Mouse (Mus musculus): ENCODE results near the gene Itgax. TPM values are rescaled to one million over a fixed set of nuclear protein-coding genes. Genes with fewer than 3 reads are reported as not detected.

Itgax gene
- total RNA-seq (2021): under 1 TPM; 0.44 to 0.48 TPM

DNA sequence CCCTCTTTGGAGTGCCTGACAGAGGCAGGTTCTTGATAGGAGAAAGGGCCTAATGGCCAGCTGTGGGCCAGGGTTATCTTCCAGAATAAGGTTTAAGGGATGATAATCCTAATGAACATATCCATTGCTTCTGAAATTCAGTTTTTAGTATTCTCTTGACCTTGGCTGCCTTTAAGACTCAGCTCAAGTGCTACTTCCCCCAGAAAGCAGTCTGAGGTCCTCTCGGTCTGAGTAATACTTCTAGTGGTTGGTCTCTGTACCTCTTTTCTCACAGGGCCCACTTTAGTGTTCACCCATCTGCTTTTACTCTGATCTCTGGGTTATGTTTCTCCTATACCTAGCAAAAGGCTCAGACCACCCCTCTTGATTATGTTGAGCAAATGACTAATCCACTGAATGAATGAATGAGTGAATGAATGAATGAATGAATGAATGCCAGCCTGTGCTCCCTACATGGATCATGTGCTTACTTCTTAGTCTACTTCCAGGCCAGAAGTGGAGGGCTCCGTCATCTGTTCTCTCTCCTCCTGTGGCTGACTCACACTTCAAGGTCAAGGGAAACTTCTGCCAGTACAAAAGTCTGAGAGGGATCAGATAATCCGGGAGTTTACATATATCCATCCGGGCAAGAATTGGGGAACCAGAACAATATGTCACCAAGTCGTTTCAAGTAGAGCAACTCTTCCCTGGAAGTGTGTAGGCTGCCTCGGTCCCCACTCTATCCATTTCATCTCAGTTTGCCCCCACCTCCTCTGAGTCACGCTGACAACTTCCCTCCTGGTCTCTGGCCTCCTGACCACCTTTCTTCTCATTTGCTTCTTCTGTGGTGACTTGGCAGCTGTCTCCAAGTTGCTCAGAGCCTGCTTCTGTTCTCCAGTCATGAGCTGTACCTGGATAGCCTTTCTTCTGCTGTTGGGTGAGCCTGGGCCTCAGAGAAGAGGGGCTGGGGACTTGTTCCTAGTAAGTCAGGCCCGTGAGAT is at the start of gene Itgax:
Gene Itgax, plus strand, starts transcription at position 807 of the 980 bp plus-strand sequence.
- DNase-seq: no peak
- intact Hi-C loops (cut with DNase I): no loop called here

DNA sequence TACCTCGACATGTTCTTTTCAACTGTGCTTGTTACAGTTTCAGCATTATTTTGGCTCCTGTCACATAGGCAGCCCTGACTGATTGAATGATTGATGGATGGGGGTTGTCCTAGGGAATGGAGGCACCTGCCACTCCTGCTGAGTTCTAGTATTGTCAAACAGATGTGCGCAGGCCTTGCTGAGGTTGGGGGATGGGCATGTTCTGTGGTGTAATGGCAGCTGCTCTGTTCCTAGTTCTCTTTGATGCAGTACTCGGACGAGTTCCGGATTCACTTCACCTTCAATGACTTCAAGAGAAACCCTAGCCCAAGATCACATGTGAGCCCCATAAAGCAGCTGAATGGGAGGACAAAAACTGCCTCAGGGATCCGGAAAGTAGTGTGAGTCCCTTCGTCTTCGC is 49.3 kb upstream of the Itgax start:
- DNase-seq: no peak
- intact Hi-C loops (cut with DNase I): no loop called here

DNA sequence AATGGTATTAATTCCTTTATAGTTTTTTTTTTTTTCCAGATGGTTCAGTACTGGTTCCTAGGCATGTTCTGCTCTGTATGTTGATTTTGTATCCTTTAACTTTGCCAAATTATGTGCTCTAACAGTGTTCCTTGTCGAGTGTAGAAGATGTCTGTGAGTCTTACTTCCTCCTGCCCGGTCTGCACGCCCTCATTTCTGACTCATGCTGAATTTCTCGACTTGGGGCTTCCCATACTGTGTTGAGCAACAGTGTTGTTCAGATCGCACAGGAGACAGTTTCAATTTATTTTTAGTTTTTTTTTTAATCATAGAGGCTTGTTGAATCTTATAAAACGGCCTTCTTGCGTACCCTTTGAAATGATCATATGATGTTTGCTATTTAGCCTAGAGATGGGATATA is 40.2 kb upstream of the Itgax start:
- intact Hi-C loops (cut with DNase I): no loop called here
- DNase-seq: no peak

DNA sequence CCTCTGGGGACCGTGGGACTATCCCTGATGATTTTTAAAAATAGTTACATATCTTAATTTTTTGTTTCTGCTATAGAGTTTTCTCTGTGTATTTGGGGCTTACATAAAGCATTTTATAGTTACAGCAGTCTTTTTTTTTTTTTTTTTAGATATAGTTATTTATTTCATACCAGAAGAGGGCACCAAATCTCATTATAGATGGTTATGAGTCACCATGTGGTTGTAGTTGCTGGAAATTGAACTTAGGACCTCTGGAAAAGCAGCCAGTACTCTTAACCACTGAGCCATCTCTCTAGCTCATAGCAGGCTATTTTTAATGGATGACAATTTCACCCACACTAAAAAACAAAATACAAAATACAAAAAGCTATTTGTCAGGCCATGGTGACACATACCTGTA is 31.2 kb upstream of the Itgax start:
- intact Hi-C loops (cut with DNase I): no loop called here

DNA sequence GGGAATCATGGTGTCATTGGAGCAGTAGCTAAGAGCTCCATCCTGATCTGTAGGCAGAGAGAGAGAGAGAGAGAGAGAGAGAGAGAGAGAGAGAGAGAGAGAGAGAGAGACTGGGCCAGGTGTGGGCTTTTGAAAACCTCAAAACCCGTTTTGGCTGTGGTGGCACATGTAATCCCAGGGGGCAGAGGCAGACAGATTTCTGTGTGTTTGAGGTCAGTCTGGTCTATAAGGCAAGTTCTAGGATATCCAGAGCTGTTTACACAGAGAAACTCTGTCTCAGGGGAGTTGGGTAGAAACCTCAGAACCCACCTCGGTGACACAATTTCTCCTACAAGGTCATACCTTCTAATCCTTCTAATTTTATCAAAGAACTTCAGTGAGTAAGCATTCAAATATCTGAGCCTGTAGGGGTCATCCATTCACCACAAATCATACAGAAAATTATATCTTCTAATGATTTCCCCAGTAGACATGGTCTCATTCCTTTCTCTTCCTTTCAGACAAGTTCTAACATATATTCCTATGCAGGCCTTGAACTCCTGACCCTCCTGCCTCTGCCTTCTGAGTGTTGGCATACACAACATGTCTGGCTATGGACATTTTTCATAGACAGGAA is 28.5 kb upstream of the Itgax start:
- intact Hi-C loops (cut with DNase I): loop anchor here (2.0 kb wide), 1 partner anchor 108 kb away; no protein-coding TSS in a partner anchor
- DNase-seq: no peak

More for the DNA sequence above, 31.2 kb upstream of the Itgax start:
- no peak for DNase-seq

DNA sequence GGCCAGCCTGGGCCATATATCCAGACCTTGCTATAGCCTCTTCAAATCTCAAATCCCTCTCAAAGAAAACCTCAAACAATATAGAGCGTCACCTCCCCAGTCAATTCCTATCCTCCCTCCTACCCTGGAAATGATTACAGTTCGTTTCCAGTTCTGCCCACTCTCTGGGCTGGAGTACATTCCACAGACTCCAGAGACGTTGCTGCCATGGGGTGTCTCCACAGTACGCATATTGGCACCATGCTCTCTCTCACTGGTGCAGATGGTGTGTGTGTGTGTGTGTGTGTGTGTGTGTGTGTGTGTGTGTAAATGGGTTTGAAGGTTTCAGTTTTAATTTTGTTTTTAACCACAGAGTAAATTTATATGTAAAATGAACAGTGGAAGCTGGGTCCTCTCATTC is 24.1 kb upstream of the Itgax start:
- DNase-seq: no peak
- intact Hi-C loops (cut with DNase I): no loop called here

DNA sequence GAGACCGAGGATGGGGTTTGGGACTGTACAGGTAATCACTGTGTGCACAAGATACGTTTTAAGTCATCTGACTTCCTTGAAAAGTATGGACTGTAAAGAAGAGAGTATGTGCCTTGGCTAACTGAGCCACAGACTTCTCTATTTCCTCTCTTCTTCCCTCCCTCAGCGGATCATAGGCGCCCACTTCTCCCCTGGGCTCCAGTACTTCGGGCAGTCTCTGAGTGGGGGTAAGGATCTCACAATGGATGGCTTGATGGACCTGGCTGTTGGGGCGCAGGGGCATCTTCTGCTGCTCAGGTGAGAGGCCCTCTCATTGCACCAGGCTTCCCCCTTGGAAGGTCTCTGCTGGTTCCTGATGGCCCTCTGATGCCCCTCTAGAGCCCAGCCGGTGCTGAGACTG is 21.9 kb upstream of the Itgax start:
- intact Hi-C loops (cut with DNase I): no loop called here
- no peak for DNase-seq

DNA sequence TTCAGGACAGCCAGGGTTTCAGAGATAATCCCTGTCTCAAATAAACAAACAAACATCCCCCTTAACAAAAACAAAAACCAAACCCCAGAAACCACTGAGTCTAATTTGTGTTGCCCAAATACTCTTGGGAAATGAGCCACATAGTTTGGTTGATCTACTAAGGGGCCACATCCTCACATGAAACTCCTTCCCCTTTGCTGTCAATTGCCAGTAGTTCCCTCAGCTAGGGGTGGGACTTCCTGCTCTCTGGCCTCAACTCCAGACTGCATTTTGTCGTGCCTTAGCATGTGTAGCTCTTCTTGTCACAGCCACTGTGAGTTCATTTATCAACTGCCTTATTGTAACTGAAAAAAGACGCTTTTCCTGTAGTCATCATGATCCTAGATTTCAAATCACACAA is 19.0 kb upstream of the Itgax start:
- intact Hi-C loops (cut with DNase I): no loop called here

DNA sequence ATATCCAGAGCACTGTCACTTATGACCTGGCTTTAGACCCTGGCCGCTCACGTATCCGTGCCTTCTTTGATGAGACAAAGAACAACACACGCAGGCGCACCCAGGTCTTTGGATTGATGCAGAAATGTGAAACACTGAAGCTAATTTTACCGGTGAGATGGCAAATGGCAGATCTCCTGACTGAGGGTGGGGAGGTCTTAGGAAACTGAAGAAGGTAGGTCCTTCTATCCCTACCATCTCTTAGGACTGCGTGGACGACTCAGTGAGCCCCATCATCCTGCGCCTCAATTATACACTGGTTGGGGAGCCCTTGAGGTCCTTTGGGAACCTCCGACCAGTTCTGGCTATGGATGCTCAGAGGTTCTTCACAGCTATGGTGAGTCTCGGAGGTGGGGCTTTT is 17.2 kb upstream of the Itgax start:
- DNase-seq: no peak
- intact Hi-C loops (cut with DNase I): no loop called here

More for the DNA sequence above, 19.0 kb upstream of the Itgax start:
- no peak for DNase-seq

DNA sequence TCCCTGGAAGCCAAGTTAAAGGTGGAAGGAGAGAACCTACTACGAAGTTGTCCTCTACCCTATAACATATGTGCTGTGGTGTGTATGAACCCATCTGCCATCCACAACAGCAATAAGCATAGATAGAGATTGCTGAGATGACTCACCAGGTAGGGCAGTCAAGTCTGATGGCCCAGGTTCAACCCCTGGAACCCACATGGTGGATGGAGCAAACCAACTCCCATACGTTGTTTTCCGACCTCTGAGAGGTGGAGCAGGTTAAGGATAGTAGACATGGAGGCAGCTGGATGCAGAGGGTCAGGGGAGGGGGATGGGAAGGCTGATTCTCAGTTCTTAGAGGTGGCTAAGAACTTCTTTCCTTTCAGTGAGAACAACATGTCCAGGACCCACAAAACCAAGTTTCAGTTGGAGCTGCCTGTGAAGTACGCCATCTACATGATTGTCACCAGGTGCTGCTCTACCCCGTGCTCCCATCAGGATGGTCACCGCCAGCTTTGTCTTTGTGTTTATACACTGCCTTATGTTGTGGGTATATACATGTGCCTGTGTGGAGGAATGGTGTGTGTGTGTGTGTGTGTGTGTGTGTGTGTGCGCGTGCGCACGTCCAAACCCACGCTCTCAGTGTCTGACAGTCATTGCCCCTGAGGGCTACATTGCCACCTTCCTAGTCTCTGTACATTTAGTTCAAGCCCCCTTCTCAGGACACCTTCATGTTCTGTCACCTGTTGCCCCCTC is 14.8 kb upstream of the Itgax start:
- intact Hi-C loops (cut with DNase I): no loop called here

DNA sequence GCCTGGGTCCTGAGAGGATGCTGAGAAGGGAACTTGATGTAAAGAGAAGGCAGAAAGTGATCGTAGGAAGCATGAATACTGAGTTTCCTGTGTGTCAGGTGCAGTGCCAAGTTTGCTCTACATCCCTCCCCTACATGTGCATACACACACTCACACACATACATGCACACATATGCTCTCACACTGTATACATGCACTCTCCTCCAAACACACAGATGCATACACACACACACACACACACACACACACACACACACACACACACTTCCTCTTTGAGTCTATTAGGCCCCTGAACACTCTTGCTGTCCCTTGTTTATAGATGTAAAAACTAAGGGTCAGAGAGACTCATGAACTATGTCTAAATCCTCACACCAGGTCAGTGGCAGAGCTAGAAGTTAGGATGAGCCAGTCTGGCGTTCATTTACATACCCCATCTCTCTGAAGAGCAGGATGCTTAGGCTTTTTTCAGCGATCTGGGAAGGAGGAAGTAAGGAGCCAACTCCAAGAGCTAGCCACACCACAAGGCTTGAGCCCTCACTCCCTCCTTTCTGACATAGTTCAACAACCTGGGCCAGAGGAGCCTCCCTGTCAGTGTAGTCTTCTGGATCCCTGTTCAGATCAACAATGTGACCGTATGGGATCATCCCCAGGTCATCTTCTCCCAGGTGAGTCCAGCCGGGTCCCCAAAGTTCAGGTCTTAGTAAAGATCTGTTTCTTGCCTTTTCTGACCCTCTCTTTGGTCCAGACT is 14.0 kb upstream of the Itgax start:
- intact Hi-C loops (cut with DNase I): no loop called here

More for the DNA sequence above, 14.8 kb upstream of the Itgax start:
- no peak for DNase-seq

DNA sequence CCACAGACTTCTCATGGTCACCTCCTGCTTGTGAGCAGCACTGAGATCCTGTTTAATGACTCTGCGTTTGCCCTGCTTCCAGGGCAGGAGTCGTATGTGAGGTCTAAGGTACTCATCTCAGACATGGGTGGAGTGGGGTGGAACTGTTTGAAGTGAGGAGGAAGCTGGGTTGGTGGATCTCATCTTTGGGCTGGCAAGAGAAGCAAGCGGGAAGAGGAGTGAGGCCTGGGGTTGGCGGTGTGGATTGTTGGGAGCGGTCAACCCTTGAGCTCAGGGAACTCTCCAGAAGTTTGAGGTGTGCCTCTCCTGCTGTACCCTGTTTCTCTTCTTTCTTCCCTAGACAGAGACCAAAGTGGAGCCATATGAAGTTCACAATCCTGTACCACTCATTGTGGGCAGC is 13.0 kb upstream of the Itgax start:
- intact Hi-C loops (cut with DNase I): no loop called here
- DNase-seq: no peak

More for the DNA sequence above, 14.0 kb upstream of the Itgax start:
- DNase-seq: no peak

DNA sequence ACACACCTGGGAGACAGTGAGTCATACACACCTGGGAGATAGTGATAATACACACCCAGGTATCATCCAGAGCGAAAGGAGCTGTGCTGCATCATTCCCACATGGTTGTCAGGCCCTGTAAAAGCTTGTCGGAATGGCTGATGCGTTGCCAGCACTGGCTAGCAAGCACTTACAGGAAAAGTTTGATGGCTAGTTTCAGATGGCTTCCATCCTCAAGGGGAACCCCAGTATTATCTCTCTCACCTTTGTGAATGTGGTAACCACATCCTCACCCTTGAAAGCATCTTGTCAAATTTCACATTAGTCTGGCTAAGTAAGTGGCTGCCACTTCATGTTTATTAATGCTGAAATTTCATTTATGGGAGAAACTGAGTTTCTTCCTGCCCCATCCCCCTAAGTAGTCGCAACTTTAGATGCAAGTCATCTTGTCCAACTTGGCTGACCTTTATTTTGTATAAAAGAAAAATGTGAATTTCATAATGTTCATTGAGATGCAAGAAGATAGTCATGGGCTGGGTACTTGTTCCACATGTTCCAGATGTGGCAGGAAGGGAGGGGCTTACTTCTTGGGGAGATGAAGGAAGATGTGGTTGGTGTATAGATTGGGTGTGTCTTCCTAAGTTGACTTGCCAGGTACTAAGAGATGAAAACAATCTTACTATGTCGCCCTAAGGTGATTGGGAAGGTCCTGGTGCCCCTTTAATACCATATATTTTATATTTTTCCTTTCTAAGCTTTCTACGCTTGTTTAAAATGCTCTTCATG is 9.4 kb upstream of the Itgax start:
- DNase-seq: no peak
- intact Hi-C loops (cut with DNase I): no loop called here

DNA sequence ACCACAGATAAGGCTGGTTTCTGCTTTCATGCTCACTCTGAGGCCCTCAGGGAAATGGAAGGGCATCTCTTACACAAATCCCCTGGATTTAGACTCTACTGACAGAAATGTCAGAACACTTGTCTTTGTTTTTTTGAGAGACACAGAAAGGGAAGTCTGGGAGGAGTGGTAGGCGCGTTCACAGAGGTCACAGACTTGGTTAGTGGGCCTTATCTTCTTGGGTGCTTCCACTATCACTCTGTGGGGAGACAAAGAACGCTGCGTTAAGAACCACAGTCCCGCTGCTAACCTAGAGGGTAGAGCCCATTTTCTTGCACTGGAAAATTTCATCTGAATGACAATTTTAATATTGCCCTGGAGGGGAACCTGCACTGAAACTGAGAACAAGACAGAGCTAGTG is 2.8 kb downstream of the Itgax start:
- intact Hi-C loops (cut with DNase I): no loop called here
- DNase-seq: no peak

DNA sequence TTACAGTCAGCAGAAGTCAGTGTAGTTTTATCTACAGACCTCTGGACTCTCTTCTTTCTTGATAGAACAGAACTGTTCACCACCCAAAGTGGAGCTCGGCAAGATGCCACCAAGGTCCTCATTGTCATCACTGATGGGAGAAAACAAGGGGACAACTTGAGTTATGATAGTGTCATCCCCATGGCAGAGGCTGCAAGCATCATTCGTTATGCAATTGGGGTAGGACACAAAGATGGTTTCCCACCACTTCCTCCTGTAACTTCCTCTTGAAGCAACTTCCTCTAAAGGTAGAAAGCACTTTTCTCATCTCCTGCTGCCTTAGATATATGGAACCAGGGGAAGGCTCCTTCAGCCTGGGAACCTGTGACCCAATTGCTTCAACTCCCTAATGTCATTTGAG is 4.2 kb downstream of the Itgax start:
- no peak for DNase-seq
- intact Hi-C loops (cut with DNase I): no loop called here

DNA sequence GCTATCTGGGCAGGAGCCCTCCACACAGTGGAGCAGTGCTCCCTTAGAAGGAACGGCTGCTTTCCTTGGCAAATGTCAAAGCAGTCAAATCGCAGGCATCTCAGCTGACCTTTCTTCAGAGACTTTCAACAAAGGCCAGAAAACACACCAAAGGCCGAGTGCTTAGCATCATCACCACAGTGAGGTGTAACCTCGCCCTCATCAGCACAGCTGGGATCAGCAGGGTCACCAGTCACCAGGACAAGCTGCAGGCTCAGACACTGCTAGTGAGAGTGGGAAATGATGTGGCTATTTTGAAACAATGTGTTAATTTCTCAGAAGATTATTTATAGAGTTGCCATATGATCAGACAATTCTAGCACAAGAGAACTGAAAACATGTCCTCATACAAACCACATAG is 7.6 kb downstream of the Itgax start:
- intact Hi-C loops (cut with DNase I): no loop called here
- DNase-seq: no peak

DNA sequence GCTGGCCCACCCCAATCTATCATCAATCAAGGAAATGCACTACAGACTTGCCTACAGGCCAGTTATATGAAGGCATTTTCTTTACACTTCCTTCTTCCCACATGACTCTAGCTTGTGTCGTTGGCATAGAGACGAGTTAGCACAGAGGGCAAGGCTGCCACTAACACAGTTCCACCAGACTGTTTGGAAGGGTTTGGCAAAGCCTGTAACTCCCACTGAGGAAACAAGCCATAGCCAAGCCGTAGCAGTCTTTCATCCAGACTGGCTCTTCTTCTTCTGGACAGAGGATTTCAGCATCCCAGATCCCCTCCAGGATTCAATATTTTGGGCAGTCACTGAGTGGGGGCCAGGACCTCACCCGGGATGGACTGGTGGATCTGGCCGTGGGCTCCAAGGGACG is 10.3 kb downstream of the Itgax start:
- DNase-seq: peak; percentile 16

DNA sequence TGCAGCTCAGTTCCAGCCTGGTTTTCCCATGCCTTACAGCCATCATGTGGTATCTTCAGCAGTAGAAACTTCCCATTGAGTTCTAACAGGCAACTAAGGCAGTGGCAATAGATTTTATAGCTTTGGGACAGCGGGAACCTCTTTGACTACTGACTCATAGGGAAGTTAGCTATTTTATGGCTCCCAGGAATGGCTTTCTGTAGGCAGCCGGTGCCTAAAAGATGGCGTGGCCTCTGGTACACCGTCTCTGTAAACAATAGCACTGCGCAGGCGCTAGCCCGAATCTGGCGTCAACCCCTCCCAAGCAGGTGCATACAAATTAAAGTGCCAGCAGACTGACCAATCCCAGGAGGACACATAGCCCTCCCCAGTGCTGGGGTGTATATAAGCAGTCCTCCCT is 21.6 kb downstream of the Itgax start:
- intact Hi-C loops (cut with DNase I): no loop called here
- no peak for DNase-seq

More for the DNA sequence above, 10.3 kb downstream of the Itgax start:
- intact Hi-C loops (cut with DNase I): no loop called here

DNA sequence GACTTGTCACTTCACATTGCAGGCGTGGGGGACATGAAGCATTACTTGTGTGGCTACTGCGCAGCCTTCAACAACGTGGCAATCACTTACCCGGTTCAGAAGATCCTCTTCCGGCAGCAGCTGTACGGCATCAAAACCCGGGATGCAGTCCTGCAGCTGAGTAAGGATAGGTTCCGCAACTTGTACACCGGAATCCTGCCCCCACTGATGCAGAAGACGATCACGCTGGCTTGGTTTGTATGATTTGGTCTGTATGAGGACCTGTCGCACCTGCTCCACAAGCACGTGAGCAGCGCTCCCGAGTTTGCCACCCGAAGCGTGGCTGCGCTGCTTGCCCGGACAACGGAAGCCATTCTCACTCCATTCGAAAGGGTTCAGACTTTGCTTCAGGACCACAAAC is 24.7 kb downstream of the Itgax start, which contains the start of gene Itgad:
Gene Itgad, plus strand, starts transcription at position 301 of the 400 bp plus-strand sequence.
- intact Hi-C loops (cut with DNase I): no loop called here

DNA sequence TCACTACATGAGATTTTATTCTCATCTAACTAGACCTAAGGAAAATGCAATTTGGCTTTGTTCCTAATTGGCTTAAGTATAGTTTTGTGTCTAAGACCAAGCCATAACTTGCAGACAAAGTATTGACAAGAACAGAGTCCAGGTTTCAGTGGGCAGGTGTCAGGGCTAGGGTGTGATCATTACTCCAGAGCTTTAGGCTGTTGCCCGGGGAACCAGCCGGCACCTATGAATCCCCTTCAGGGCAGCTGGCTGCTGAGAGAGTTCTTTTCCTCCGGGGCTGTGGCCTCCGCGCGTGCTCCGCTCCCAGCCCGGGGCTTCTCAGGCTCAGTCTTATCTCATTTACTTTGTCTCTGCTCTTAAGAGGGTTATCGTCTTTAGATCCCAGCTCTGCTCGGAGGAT is 25.6 kb downstream of the Itgax start:
- DNase-seq: no peak
- intact Hi-C loops (cut with DNase I): no loop called here

More for the DNA sequence above, 24.7 kb downstream of the Itgax start, which contains the start of gene Itgad:
- no peak for DNase-seq

Measured in left cerebral cortex, postnatal 4 days (tissue).